Mouse (Mus musculus): Measurements from ENCODE around the gene Fam193a. TPM values are rescaled to one million over a fixed set of nuclear protein-coding genes. Genes with fewer than 3 reads are reported as not detected.
A peak's percentile ranks its signal among the peaks of the same experiment; 100 is the strongest.

Fam193a gene
- total RNA-seq, 4 experiments from 2014 or later: 43.1 to 49.3 (median 43.2) TPM

DNA sequence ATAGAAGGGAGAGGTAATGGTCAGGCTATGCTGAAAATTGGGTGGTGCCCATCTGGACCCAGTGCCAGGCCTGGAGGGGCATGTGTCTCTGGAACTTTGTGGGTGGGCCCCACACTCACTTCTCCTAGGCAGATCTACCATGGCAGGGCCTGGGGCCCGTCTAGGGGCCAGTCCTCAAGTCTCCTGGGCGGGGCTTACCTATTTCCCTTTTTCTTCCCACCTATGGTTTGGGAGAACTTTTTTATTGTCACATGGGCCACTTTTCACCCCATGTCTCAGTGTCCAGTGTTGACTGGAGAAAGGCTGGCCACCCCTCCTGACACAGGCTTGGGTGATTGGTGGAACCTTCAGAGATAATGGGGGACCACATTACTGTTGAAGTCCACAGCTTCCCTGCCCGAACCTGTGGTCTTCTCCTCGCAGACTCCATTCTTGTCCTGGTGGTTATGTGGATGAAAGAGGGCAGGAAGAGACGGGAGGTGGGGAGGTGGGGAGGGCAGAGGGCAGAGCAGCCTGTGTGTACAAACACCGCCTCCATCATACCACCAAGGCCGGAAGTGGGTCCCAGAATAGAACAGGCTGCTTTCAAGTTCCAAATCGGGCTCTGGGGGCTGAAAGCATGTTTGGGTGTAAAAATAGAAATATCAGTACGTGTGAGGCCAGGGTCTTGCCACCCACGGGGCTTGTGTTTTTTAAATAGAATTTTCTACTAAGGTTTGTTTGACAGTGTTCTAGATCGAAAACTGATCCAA lies 150.9 kb downstream of the Fam193a start:
- DNase-seq (ENCODE audit: low spot score in 2 of 2): no peak

DNA sequence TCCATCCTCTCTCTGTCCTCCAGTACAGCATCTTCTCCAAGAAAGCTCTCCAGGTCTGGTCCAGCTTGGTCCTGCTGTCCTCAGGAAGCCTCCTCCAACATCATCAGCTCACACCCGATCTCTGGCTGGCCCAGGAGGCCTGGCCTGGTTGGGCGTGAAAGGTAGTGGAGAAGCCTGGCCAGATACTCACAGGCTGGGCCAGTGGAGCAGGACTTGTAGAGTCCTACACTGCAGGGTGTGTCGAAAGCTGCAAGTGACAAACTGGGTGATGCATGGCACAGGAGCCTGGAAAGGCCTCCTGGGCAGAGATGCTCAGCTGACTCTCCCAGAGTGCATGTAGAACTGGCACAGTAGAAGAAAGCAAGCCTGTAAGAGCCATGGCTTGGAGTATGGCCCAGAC lies 151.6 kb downstream of the Fam193a start:
- DNase-seq (ENCODE audit: low spot score in 2 of 2): no peak

DNA sequence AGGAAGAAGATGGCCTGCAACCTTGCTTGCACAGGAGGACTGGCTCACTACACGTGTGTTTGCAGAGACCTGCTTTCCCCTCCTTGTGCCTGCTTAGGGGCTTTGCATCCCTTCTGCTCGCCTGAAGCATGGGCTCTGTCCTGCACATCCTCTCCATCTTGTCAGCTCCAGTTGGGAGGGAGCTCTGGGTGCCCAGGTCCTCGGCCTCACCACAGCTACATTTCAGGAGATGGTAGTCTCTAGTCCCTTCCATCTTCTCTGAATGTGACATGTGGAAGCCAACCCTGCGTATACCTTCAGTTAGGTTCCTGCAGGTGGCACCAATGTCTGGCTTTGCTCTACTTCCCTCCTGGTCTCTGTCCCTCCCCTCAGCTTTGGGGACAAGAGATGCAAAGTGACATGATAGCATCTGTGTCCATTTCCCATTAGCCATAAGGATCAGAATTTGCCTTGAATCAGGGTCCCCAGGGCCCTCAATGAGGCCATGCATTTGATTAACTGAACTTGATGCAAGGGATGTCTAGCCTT lies 154.3 kb downstream of the Fam193a start:
- no peak for DNase-seq (ENCODE audit: low spot score in 2 of 2)

DNA sequence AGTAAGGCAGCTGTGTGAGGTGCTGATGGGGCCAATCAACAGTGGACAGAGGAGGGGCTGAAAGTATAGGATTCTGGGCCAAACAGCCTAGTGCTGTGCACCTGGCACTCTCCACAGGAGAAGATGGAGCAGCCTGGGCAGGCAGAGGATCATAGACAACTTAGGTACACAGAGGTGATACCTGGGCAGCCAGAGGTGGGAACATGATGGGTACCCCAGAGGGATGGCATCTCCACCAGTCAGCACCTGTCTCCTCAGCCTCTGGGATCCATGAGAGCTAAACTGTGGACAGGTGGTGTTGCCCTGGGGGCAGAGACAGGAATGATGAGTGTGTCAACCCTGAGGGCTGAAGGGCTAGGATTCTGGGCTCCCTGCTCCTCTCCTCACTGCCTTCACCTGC lies 154.8 kb downstream of the Fam193a start:
- no peak for DNase-seq (ENCODE audit: low spot score in 2 of 2)

DNA sequence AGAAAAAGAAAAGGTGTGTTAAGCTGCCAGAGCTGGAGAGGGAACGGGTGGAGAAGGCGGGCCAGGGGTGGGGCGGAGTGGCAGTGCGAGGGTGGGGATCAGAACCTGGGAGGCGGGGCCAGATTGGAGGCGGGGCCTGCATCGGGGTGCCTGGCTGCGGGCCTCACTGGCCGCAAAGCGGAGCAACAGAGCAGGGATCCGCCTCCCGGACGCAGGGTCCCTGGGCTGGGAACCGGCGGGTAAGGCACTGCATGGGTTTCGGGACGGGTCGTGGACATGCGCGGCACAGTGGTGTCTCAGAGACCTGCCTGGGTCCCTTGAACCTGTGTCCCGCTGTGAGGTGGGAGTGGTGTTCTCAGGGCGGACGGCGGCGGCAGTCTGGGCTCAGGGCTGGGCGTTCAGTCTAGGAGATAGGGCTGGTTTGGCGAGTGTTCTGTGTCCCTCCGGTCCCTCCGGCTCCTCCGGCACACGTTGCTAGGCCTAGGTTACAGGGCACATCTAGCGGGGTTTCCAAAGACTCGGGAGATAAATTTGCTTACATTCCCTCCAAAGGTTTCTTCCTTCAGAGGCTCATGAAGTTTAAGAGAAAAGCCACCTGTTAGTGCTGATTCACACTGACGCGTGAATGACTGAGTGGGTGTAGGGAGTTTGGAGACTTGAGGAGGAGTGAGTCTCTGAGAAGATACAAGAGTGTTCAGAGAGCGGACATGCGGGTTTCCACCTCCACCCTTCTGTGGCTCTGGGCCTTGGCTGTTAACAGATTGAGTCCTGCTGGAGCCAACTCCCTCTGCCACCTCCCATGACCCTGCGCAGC lies 156.1 kb downstream of the Fam193a start, which contains the start of gene Sh3bp2:
Gene Sh3bp2, plus strand, starts transcription at position 176 of the 814 bp plus-strand sequence.
- DNase-seq (ENCODE audit: low spot score in 2 of 2): peak; percentile 70

DNA sequence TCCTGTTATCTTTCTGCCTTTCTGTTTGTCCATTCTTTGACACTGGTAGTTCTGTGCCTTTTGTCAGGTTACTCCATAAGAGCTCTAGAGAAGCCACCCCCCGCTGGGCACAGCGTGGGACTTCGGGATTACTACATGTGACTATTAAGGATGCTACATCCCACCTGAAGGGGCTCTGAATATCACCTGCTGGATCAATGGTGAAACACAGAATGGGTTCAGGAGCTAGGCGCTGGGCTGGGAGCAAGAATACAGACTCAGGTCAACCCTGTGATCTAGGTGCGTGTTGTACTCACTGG lies 156.7 kb downstream of the Fam193a start:
- DNase-seq (ENCODE audit: low spot score in 2 of 2): no peak

DNA sequence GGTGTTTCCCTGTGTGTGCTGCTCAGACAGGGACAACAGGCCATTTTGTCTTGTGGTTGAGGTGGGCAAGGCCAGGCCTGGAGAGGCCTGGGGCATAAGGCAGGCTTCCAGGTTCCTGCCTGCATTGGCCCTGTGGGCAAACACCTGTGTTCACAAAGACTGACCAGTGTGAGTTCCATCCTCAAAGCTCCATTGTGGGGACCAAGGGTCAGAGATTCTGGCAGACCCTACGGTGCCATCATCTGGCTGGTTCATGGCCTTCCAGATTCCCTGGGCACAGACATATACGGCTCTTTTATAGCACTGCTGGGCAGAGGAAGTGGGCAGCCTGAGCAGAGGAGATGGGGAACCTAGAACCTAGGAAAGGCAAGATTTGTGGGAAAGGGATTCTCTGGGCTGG lies 157.6 kb downstream of the Fam193a start:
- DNase-seq (ENCODE audit: low spot score in 2 of 2): no peak

DNA sequence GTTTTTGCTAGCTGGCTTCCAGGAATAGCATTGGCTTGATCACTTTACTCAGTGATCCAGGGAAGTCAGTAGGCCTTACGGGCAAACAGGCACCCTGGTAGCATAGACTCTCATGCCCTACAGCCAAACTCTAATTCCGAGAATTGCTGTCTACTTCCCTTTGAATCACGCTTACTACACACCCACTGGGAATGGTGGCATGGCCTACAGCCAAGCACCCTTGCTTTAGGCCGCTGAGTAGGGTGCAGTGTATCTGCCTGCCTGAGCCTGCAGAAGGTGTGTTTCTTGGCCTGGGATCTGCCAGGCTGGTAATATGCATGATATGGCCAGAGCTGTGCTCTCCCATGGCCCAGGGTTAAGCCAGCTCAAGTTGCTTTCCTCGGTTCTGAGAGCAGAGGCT lies 159.0 kb downstream of the Fam193a start:
- no peak for DNase-seq (ENCODE audit: low spot score in 2 of 2)

DNA sequence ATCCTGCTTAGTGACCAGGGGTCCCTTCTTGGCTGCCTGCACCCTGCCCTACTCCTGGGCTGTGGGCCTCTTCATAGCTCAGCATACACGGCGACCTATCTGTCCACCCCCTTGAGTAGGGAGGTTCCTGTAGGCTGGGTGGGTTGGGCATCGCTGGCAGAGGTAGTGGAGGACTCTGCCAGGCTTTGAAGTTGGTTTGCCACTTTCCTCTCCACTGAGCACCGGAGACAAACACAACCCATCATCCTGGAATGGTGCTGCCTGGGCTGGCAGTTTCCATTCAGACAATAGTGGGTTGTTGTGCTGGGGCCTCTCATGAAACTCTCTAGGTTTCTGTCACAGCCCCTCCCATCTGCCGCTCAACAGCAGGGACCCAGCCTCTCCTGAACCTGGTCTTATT lies 160.4 kb downstream of the Fam193a start:
- DNase-seq (ENCODE audit: low spot score in 2 of 2): no peak

DNA sequence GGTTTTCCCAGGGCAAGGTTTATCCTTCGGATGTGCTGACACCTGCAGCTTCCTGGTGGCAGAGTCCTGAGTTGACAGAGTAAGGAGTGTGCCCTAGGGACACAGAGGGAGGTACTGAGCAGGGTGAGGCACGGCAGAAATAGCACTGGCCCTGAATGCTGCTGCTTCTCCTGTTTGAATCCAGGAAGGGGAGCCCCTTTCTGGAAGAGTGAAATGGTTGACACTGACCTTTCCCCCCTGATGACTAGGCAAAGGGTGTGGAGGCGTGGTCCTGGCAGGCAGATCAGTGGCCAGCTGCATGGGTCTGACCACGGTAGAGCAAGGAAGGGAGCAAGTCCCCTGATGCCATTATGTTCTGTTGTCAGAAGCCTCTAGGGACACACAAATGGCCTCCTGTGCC lies 161.0 kb downstream of the Fam193a start:
- DNase-seq (ENCODE audit: low spot score in 2 of 2): no peak

DNA sequence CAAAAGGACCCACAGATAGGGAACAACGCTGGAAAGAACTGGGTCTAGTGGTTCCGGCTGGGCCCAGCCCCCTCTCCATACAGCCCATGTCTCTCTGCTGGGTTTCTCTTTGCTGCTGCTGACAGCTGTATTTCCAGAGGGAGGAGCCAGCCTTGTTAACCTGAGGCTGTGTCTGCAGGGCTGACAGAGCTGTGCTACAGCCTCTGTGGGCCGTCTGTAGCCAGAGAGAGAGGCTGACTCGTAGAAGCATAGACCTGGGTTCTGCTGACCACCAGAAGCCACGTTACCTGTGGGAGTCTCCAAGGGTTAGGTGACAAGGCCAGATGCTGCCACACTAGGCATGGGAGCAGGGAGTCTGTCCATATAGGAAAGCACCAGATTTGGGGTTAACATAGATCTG lies 163.3 kb downstream of the Fam193a start:
- no peak for DNase-seq (ENCODE audit: low spot score in 2 of 2)

DNA sequence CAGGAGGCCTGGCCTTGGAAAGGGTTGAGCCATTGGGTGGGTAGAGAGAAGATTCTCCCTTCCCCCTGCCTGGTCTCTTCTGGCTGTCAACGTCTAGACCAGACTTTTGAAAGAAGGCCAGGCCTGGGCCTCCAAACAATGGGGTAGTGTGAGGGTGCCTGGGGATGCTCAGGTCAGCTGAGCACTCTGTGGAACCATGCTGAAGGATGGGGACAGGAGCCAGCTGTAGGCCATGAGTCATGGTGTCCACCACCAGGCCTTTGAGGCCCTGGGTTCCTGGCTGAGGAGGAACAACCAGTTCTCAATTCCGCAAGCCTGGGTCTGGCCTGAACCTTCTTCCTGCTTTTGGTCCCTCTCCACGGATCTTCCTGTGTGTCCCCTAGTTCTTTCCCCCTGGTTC lies 164.1 kb downstream of the Fam193a start:
- peak in 1 of 2 experiments; percentile 51 for DNase-seq (ENCODE audit: low spot score in 2 of 2)

DNA sequence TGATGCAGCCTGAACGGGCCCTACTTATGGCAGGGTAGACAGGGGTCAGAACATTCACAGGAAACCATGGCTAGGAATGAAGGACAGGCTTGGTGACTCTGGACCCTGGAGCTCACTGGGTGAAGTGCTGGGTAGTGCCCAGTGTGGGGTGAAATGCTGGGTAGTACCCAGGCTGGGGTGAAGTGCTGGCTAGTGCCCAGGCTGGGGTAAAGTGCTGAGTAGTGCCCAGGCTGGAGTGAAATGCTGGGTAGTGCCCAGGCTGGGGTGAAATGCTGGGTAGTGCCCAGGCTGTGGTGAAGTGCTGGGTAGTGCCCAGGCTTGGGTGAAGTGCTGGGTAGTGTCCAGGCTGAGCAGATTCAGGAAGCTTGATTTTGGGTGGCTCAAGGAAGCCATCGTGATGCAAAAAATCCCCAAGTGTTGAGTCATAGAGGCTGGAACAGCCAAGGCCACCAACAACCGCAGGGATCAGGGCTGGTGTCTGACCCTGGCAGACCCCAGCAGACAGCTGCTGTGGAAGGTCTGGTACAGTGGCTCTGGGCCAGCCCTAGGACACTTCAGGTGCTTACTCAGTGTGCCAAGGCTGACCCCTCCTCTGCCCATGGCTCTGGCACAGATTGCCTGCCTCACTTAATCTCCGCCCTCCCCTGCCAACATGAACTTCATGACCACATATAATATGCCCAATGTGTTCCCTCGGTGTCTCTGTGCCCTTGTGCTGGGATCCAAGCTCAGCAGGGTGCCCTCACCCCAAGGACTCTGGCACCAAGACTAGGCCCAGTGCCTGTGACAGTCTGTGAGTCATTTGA lies 165.2 kb downstream of the Fam193a start:
- DNase-seq (ENCODE audit: low spot score in 2 of 2): no peak

DNA sequence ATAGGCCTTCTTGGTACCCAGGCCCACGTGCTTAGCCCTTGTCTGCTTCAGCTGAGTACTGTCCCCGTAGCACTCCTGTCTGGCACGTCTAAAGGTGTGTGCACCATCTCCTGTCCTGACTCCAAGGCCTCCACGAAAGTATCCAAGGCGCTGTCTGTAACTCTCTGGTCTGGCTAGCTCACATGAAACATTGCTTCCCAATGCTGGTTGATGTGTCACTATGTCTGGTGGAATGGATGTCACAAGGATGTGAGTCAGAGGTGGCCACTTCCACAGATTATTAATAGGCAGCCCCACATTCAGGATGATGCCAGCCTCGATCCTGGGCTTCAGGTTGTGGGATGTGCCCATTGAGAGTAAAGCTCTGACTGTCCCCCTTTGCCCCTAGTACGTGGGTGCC lies 166.1 kb downstream of the Fam193a start:
- no peak for DNase-seq (ENCODE audit: low spot score in 2 of 2)

Other genes starting within 250 kb of the Fam193a start
- gene Poln, start 200.5 kb upstream of the Fam193a start, total RNA-seq (2022): 1 to 10 TPM in 2 of 4 experiments, under 1 TPM in 2; 0.80 to 2.5 (median 1.3) TPM
- 10 to 100 TPM in 1 of 4 experiments, 1 to 10 TPM in 3; 7.1 to 12.4 (median 7.4) TPM for gene Haus3, start 200.4 kb upstream of the Fam193a start, total RNA-seq (2022)
- 10 to 100 TPM; 68.7 to 79.4 (median 72.7) TPM for gene Mxd4, start 182.2 kb upstream of the Fam193a start, total RNA-seq (2022)
- 10 to 100 TPM; 57.7 to 68.9 (median 59.1) TPM for gene Zfyve28, start 81.5 kb upstream of the Fam193a start, total RNA-seq (2022)
- 1 to 10 TPM; 1.1 to 1.9 (median 1.6) TPM for gene Cfap99, start 81.3 kb upstream of the Fam193a start, total RNA-seq (2022)
- gene Rnf4, start 33.6 kb upstream of the Fam193a start, total RNA-seq (2022): 10 to 100 TPM; 84.4 to 90.9 (median 87.9) TPM
- gene Tnip2, start 144.1 kb downstream of the Fam193a start, total RNA-seq (2022): 10 to 100 TPM; 15.4 to 24.0 (median 20.9) TPM
- 1 to 10 TPM; 2.6 to 8.7 (median 4.6) TPM for gene Sh3bp2, start 155.9 kb downstream of the Fam193a start, total RNA-seq (2022)
- 100 to 1,000 TPM; 396 to 434 (median 416) TPM for gene Add1, start 203.7 kb downstream of the Fam193a start, total RNA-seq (2022)